In the genomic region with DNA sequence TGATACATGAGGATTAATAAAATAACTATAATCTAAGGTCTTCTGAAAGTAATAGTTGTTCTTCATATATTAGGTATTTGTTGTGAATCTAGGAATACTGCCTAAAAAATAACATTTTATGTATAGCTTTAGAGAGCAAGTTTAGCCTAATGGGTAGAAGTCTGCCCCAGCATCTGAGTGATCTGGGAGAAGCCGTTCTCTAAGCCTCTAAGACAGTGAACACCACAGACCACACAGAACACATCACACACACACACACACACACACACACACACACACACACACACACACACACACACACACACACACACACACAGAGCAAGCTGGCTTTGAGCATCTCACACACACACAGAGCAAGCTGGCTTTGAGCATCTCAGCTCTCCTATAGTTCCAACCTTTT, we compare ENCODE assay signal across 21 mouse cellular contexts.
A peak's percentile ranks its signal among the peaks of the same experiment; 100 is the strongest.
DNase-seq lines count a peak whose midpoint lies in the region; ATAC-seq and TF ChIP-seq lines count a peak whose summit lies in the region.
"Had no signal": no experiment of that assay in that cellular context is flagged by ENCODE, and none has a peak within 500 bp of the region (broad histone marks: within the 10 kb centered on the region; RNA-seq: fewer than 3 reads in every experiment).

No protein-coding gene starts in this region.

- H3K36me3 ChIP-seq in hindbrain, postnatal 0 days (ENCODE audit: insufficient read depth, low read length), result no peaks in the 10 kb centered on the region
- H3K36me3 ChIP-seq in hindbrain, embryonic 12.5 days, result no peaks in the 10 kb centered on the region
- H3K36me3 ChIP-seq in midbrain, embryonic 11.5 days (ENCODE audit: control insufficient read depth, insufficient read depth, low read length), result no peaks in the 10 kb centered on the region
- no peaks in the 10 kb centered on the region for H3K36me3 ChIP-seq in midbrain, embryonic 13.5 days
- H3K36me3 ChIP-seq: embryonic facial prominence, embryonic 10.5 days; embryonic facial prominence, embryonic 12.5 days; forebrain, embryonic 10.5 days; forebrain, embryonic 12.5 days had no signal

- 73% methylated on average over 1 of the region's 1 CpGs for WGBS in hindbrain, postnatal 0 days
- WGBS in hindbrain, embryonic 12.5 days, result 55% methylated on average over 1 of the region's 1 CpGs
- 32% methylated on average over 1 of the region's 1 CpGs for WGBS in midbrain, embryonic 11.5 days
- 47% methylated on average over 1 of the region's 1 CpGs for WGBS in midbrain, embryonic 13.5 days

- no peak overlapping the region for H3K4me3 ChIP-seq in hindbrain, postnatal 0 days (ENCODE audit: low read length)
- H3K4me3 ChIP-seq in hindbrain, embryonic 12.5 days, result no peak overlapping the region
- H3K4me3 ChIP-seq in midbrain, embryonic 11.5 days (ENCODE audit: low read depth, low read length), result no peak overlapping the region
- H3K4me3 ChIP-seq in midbrain, embryonic 13.5 days (replicated peaks), result no peak overlapping the region
- H3K4me3 ChIP-seq: embryonic facial prominence, embryonic 10.5 days; embryonic facial prominence, embryonic 12.5 days; forebrain, embryonic 10.5 days; forebrain, embryonic 12.5 days had no signal

- H3K27me3 ChIP-seq in hindbrain, postnatal 0 days (ENCODE audit: insufficient read depth, low read length), result no peaks in the 10 kb centered on the region
- no peaks in the 10 kb centered on the region for H3K27me3 ChIP-seq in hindbrain, embryonic 12.5 days
- peaks cover 44% of the 10 kb centered on the region for H3K27me3 ChIP-seq in midbrain, embryonic 11.5 days (ENCODE audit: control insufficient read depth, insufficient read depth, low read length)
- peaks cover 58% of the 10 kb centered on the region for H3K27me3 ChIP-seq in midbrain, embryonic 13.5 days
- H3K27me3 ChIP-seq: embryonic facial prominence, embryonic 12.5 days; forebrain, embryonic 12.5 days had no signal

- H3K4me1 ChIP-seq in hindbrain, postnatal 0 days (ENCODE audit: insufficient read depth, low read length), result no peaks in the 10 kb centered on the region
- no peaks in the 10 kb centered on the region for H3K4me1 ChIP-seq in hindbrain, embryonic 12.5 days
- no peaks in the 10 kb centered on the region for H3K4me1 ChIP-seq in midbrain, embryonic 11.5 days (ENCODE audit: control insufficient read depth, insufficient read depth, low read length)
- H3K4me1 ChIP-seq in midbrain, embryonic 13.5 days (replicated peaks), result no peaks in the 10 kb centered on the region
- H3K4me1 ChIP-seq: embryonic facial prominence, embryonic 10.5 days; embryonic facial prominence, embryonic 12.5 days; forebrain, embryonic 12.5 days had no signal

- H3K9ac ChIP-seq in hindbrain, postnatal 0 days (replicated peaks; ENCODE audit: low read length), result no peak overlapping the region
- H3K9ac ChIP-seq in hindbrain, embryonic 12.5 days, result no peak overlapping the region
- H3K9ac ChIP-seq in midbrain, embryonic 11.5 days (ENCODE audit: low read length), result no peak overlapping the region
- no peak overlapping the region for H3K9ac ChIP-seq in midbrain, embryonic 13.5 days (replicated peaks)
- H3K9ac ChIP-seq: embryonic facial prominence, embryonic 12.5 days; forebrain, embryonic 12.5 days had no signal

- H3K9me3 ChIP-seq in hindbrain, postnatal 0 days (ENCODE audit: low read length), result no peaks in the 10 kb centered on the region
- H3K9me3 ChIP-seq in hindbrain, embryonic 12.5 days (replicated peaks), result no peaks in the 10 kb centered on the region
- H3K9me3 ChIP-seq in midbrain, embryonic 11.5 days (ENCODE audit: control insufficient read depth, low read length), result no peaks in the 10 kb centered on the region
- no peaks in the 10 kb centered on the region for H3K9me3 ChIP-seq in midbrain, embryonic 13.5 days
- H3K9me3 ChIP-seq: embryonic facial prominence, embryonic 10.5 days; embryonic facial prominence, embryonic 12.5 days; forebrain, embryonic 10.5 days; forebrain, embryonic 12.5 days had no signal

- peak; percentile 53; the same call in 1 of the 2 replicates for ATAC-seq in hindbrain, postnatal 0 days
- ATAC-seq in hindbrain, embryonic 12.5 days (ENCODE audit: low FRiP score), result no peak
- ATAC-seq in midbrain, embryonic 11.5 days (ENCODE audit: low FRiP score), result peak; percentile 54; the same call in 1 of the 2 replicates
- no peak for ATAC-seq in midbrain, embryonic 13.5 days
- no peak for ATAC-seq in erythroid progenitor cell, adult 5-6 weeks (replicated peaks; ENCODE audit: low FRiP score, poor library complexity, severe bottlenecking)
- ATAC-seq: forebrain, embryonic 14.5 days; forebrain, embryonic 16.5 days had no signal

- no peak for DNase-seq in hindbrain, postnatal 0 days (ENCODE audit: low spot score)
- DNase-seq in midbrain, embryonic 11.5 days (ENCODE audit: low spot score, missing footprints), result no peak
- DNase-seq in retina, embryonic 14.5 days (ENCODE audit: low spot score), result peak; percentile 63
- peak; percentile 30 for DNase-seq in retina, postnatal 1 day
- DNase-seq: adrenal gland, adult 8-10 months; adrenal gland, postnatal 14 days; adrenal gland, postnatal 36 days; cerebellum, adult 11-12 months; cerebellum, adult 2 months; cerebellum, adult 9-10 months; cerebellum, postnatal 10 days; cerebellum, postnatal 25 days had no signal

- no peak overlapping the region for H3K4me2 ChIP-seq in hindbrain, postnatal 0 days (ENCODE audit: low read depth, low read length)
- no peak overlapping the region for H3K4me2 ChIP-seq in hindbrain, embryonic 12.5 days (replicated peaks)
- no peak overlapping the region for H3K4me2 ChIP-seq in midbrain, embryonic 11.5 days
- no peak overlapping the region for H3K4me2 ChIP-seq in midbrain, embryonic 13.5 days (replicated peaks)
- H3K4me2 ChIP-seq: embryonic facial prominence, embryonic 12.5 days; forebrain, embryonic 12.5 days had no signal

- H3K27ac ChIP-seq in hindbrain, postnatal 0 days, result no peak overlapping the region
- H3K27ac ChIP-seq in hindbrain, embryonic 12.5 days, result no peak overlapping the region
- H3K27ac ChIP-seq in midbrain, embryonic 11.5 days (ENCODE audit: low read depth, low read length), result no peak overlapping the region
- no peak overlapping the region for H3K27ac ChIP-seq in midbrain, embryonic 13.5 days
- H3K27ac ChIP-seq: embryonic facial prominence, embryonic 10.5 days; embryonic facial prominence, embryonic 12.5 days; forebrain, embryonic 10.5 days; forebrain, embryonic 12.5 days had no signal

- TF ChIP-seq CTCF in hindbrain, postnatal 0 days (IDR thresholded peaks at IDR 0.05; ENCODE audit: low read depth), result no peak

Comparison
In these comparisons a context has a peak if more than half of its experiments do, and no peak if none do; other contexts are left out.
1. ATAC-seq: peak in hindbrain, postnatal 0 days (single experiment) and midbrain, embryonic 11.5 days (single experiment); none in hindbrain, embryonic 12.5 days (single experiment), midbrain, embryonic 13.5 days (single experiment) and erythroid progenitor cell, adult 5-6 weeks (single experiment).
2. DNase-seq: peak in retina, embryonic 14.5 days (single experiment) and retina, postnatal 1 day (single experiment); none in hindbrain, postnatal 0 days (single experiment) and midbrain, embryonic 11.5 days (single experiment).